Mouse (Mus musculus): ENCODE measurements around the gene Gmpr2. TPM values are rescaled to one million over a fixed set of nuclear protein-coding genes. Genes with fewer than 3 reads are reported as not detected.

Gmpr2 gene
- polyA plus RNA-seq, 1 experiment: 35.9 TPM

- H3K4me1 ChIP-seq (ENCODE audit: control insufficient read depth, insufficient read depth, low read length): peaks cover 5% of the 10 kb centered on the region
- H3K27ac ChIP-seq (ENCODE audit: control insufficient read depth, insufficient read depth, low read depth, low read length): no peak overlapping the region
- H3K27me3 ChIP-seq (ENCODE audit: control insufficient read depth, insufficient read depth, low read length): no peaks in the 10 kb centered on the region
- no peaks in the 10 kb centered on the region for H3K36me3 ChIP-seq (ENCODE audit: control insufficient read depth, insufficient read depth, low read length)
- TF ChIP-seq POLR2A (IDR thresholded peaks at IDR 0.05; ENCODE audit: control insufficient read depth, low read depth, low read length) (no peak), CTCF (IDR thresholded peaks at IDR 0.05; ENCODE audit: control insufficient read depth, insufficient read depth, insufficient replicate concordance, low read depth, low read length) (no peak)
- H3K4me3 ChIP-seq (ENCODE audit: control insufficient read depth, low read depth, low read length): no peak overlapping the region
Measured at GRCm38 (mm10) chr14:55656935-55657334, 14.8 kb upstream of the Gmpr2 start.

GRCm38 (mm10) chr14:55658011-55658410, 13.7 kb upstream of the Gmpr2 start:
- no peaks in the 10 kb centered on the region for H3K27me3 ChIP-seq (ENCODE audit: control insufficient read depth, insufficient read depth, low read length)
- no peak overlapping the region for H3K4me3 ChIP-seq (ENCODE audit: control insufficient read depth, low read depth, low read length)
- H3K36me3 ChIP-seq (ENCODE audit: control insufficient read depth, insufficient read depth, low read length): no peaks in the 10 kb centered on the region; the same call in 1 of the 2 replicates
- TF ChIP-seq POLR2A (IDR thresholded peaks at IDR 0.05; ENCODE audit: control insufficient read depth, low read depth, low read length) (no peak), CTCF (IDR thresholded peaks at IDR 0.05; ENCODE audit: control insufficient read depth, insufficient read depth, insufficient replicate concordance, low read depth, low read length) (no peak)
- H3K4me1 ChIP-seq (ENCODE audit: control insufficient read depth, insufficient read depth, low read length): peaks cover 5% of the 10 kb centered on the region
- H3K27ac ChIP-seq (ENCODE audit: control insufficient read depth, insufficient read depth, low read depth, low read length): no peak overlapping the region

DNA sequence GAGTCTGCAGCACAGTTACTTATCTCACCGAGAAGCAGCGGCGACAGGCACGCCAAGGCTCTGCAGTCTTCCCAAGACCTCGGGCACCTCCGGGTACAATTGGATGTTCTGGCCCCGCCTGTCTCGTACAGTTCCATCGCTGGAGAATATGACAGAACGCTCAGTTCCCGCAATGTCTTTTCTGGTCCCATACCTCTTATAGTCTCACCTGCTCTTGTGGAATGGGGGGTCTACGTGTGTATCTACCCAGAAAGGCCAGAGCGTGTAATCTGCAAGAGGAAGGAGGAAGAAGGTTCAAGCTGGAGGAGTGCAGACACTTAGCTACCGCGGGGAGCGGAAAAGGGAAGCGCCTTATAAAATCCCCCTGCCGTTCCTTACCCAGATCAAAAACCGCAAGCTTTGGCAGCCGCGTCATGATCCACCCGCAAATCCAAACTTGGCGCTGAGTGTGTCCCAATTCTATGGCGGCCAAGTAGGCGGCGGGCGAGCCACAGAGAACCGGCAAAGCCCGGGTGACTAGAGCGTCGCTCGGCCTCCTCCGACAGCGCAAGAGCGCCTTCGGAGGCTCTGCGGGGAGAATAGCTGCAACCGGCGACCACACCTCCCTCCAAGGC, 11.7 kb upstream of the Gmpr2 start, which contains the start of gene Mdp1:
Gene Mdp1 (minus strand): TSS at position 549 of the 614 bp plus-strand sequence.
- H3K27me3 ChIP-seq (ENCODE audit: control insufficient read depth, insufficient read depth, low read length): no peaks in the 10 kb centered on the region
- H3K36me3 ChIP-seq (ENCODE audit: control insufficient read depth, insufficient read depth, low read length): no peaks in the 10 kb centered on the region; the same call in 1 of the 2 replicates
- H3K4me1 ChIP-seq (ENCODE audit: control insufficient read depth, insufficient read depth, low read length): peaks cover 5% of the 10 kb centered on the region
- TF ChIP-seq POLR2A (IDR thresholded peaks at IDR 0.05; ENCODE audit: control insufficient read depth, low read depth, low read length) (peak; percentile 36; the same call in 1 of the 2 replicates), CTCF (IDR thresholded peaks at IDR 0.05; ENCODE audit: control insufficient read depth, insufficient read depth, insufficient replicate concordance, low read depth, low read length) (peak; percentile 43; the same call in 1 of the 2 replicates)
- H3K4me3 ChIP-seq (ENCODE audit: control insufficient read depth, low read depth, low read length): peak within 1 kb of the TSS; percentile 81
- peak within 1 kb of the TSS; percentile 32 for H3K27ac ChIP-seq (ENCODE audit: control insufficient read depth, insufficient read depth, low read depth, low read length)

- H3K4me3 ChIP-seq (ENCODE audit: control insufficient read depth, low read depth, low read length): peak overlapping the region; percentile 81
- H3K36me3 ChIP-seq (ENCODE audit: control insufficient read depth, insufficient read depth, low read length): no peaks in the 10 kb centered on the region; the same call in 1 of the 2 replicates
- H3K27ac ChIP-seq (ENCODE audit: control insufficient read depth, insufficient read depth, low read depth, low read length): no peak overlapping the region
- no peaks in the 10 kb centered on the region for H3K27me3 ChIP-seq (ENCODE audit: control insufficient read depth, insufficient read depth, low read length)
- TF ChIP-seq POLR2A (IDR thresholded peaks at IDR 0.05; ENCODE audit: control insufficient read depth, low read depth, low read length) (no peak), CTCF (IDR thresholded peaks at IDR 0.05; ENCODE audit: control insufficient read depth, insufficient read depth, insufficient replicate concordance, low read depth, low read length) (no peak)
- peaks cover 5% of the 10 kb centered on the region for H3K4me1 ChIP-seq (ENCODE audit: control insufficient read depth, insufficient read depth, low read length)
Measured at GRCm38 (mm10) chr14:55660636-55661035, 11.1 kb upstream of the Gmpr2 start.

GRCm38 (mm10) chr14:55671486-55671832, 282 bp upstream of the Gmpr2 start:
- Histone ChIP-seq H3K27me3 (ENCODE audit: control insufficient read depth, insufficient read depth, low read length) (no peaks in the 10 kb centered on the region), H3K36me3 (ENCODE audit: control insufficient read depth, insufficient read depth, low read length) (peaks cover 1% of the 10 kb centered on the region; the same call in 1 of the 2 replicates), H3K27ac (ENCODE audit: control insufficient read depth, insufficient read depth, low read depth, low read length) (peak overlapping the region; percentile 100), H3K4me1 (ENCODE audit: control insufficient read depth, insufficient read depth, low read length) (no peaks in the 10 kb centered on the region; the same call in 1 of the 2 replicates), H3K4me3 (ENCODE audit: control insufficient read depth, low read depth, low read length) (peak overlapping the region; percentile 99)
- TF ChIP-seq POLR2A (IDR thresholded peaks at IDR 0.05; ENCODE audit: control insufficient read depth, low read depth, low read length) (no peak), CTCF (IDR thresholded peaks at IDR 0.05; ENCODE audit: control insufficient read depth, insufficient read depth, insufficient replicate concordance, low read depth, low read length) (no peak)

DNA sequence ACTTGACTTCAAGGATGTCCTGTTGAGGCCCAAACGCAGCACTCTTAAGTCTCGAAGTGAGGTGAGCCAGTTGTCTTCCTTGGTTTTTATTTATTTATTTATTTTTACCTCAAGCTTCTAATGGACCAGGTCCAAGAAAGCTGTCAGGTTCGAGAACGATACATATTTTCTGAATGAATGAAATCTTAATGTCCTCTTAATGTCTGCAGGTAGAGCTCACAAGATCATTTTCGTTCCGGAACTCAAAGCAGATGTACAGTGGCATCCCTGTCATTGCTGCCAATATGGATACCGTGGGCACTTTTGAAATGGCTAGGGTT, 960 bp downstream of the Gmpr2 start:
- Histone ChIP-seq H3K36me3 (ENCODE audit: control insufficient read depth, insufficient read depth, low read length) (peaks cover 6% of the 10 kb centered on the region), H3K4me1 (ENCODE audit: control insufficient read depth, insufficient read depth, low read length) (no peaks in the 10 kb centered on the region; the same call in 1 of the 2 replicates), H3K27ac (ENCODE audit: control insufficient read depth, insufficient read depth, low read depth, low read length) (peak overlapping the region; percentile 93), H3K27me3 (ENCODE audit: control insufficient read depth, insufficient read depth, low read length) (no peaks in the 10 kb centered on the region), H3K4me3 (ENCODE audit: control insufficient read depth, low read depth, low read length) (peak overlapping the region; percentile 99; the same call in 1 of the 2 replicates)
- no peak for TF ChIP-seq CTCF (IDR thresholded peaks at IDR 0.05; ENCODE audit: control insufficient read depth, insufficient read depth, insufficient replicate concordance, low read depth, low read length)
- no peak for TF ChIP-seq POLR2A (IDR thresholded peaks at IDR 0.05; ENCODE audit: control insufficient read depth, low read depth, low read length)

- H3K27me3 ChIP-seq (ENCODE audit: control insufficient read depth, insufficient read depth, low read length): no peaks in the 10 kb centered on the region
- H3K36me3 ChIP-seq (ENCODE audit: control insufficient read depth, insufficient read depth, low read length): peaks cover 7% of the 10 kb centered on the region
- H3K27ac ChIP-seq (ENCODE audit: control insufficient read depth, insufficient read depth, low read depth, low read length): no peak overlapping the region
- H3K4me1 ChIP-seq (ENCODE audit: control insufficient read depth, insufficient read depth, low read length): peaks cover 4% of the 10 kb centered on the region; the same call in 1 of the 2 replicates
- TF ChIP-seq POLR2A (IDR thresholded peaks at IDR 0.05; ENCODE audit: control insufficient read depth, low read depth, low read length): no peak
- no peak for TF ChIP-seq CTCF (IDR thresholded peaks at IDR 0.05; ENCODE audit: control insufficient read depth, insufficient read depth, insufficient replicate concordance, low read depth, low read length)
- no peak overlapping the region for H3K4me3 ChIP-seq (ENCODE audit: control insufficient read depth, low read depth, low read length)
Measured at GRCm38 (mm10) chr14:55677615-55678014, 5.9 kb downstream of the Gmpr2 start.

Data from testis, adult 2 months (tissue).